Mouse (Mus musculus): Measurements from ENCODE around the gene Meis1.

The Meis1 gene

DNA sequence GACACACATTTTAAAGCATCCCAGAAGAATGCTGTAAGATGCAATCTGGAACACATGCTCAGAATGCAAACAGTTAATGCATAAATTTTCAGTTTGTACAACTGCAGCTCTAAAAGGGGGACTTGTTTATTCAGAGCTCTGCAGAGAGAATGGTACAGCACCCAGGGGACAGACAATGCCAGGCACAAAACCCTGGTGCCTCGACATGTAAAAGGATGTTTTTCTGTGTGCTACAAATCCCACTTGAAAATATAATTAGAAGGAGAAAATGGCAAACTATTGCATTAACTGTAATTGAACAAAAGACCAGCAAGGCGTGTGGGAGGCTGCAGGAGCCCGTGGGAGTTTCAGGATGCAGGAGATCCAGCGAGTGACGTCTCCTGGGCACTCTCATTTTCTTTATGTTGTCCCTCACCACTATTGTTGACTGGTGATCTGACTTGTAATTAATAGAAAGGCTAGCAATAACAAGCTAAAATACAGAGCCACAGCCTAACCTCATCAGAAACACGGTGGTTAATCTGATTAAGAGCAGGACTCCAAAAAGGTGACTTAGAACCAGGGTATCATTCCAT is 29.0 kb downstream of the Meis1 start:
- no peak for DNase-seq (ENCODE audit: low spot score)

DNA sequence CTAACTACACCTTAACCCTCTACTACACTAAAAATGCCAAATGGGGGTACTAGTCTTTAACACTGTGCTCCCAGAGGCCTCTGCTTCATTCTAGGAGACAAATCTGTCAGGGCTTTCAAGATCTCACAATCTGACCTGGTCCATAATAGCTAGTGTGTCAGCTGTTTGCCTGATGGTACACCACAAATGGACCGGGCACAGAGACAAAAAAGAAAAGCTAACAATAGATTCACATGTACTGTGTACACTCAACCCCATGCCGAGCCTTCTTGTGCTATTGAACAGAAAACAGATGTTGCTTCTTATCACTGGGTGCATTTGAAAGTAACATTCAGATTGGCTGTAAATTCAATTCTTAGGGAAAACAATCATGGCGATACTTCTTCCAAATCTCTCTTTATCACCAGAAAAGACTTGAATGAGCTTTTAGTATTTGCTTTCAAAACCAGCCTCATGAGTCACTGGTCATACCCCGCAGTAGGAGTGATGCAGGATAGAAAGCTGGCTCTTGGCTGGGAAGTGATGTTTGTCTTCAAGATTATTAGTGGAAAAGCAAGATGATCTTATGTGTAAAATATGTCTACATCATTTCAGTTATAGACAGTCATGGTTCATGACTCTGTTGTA is 30.0 kb downstream of the Meis1 start:
- no peak for DNase-seq (ENCODE audit: low spot score)

DNA sequence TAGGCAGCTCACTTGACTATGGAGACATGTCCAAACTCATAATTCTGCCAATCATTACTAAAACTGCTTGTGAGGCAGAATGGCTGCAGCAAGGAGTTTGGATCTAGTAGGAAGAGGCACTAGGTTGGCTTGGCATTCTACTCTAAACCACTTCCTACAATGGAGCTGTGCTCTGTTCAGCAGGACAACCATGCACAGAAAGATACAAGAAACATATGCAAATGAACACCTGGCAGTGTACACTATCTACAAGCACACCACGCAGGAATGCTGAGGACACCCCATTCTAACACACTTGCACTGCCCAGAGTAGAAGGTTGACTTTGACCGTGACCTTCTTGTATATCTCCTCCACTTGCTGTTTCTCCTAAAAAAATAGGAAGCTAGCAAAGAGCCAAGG is 35.0 kb downstream of the Meis1 start:
- DNase-seq (ENCODE audit: low spot score) = no peak

DNA sequence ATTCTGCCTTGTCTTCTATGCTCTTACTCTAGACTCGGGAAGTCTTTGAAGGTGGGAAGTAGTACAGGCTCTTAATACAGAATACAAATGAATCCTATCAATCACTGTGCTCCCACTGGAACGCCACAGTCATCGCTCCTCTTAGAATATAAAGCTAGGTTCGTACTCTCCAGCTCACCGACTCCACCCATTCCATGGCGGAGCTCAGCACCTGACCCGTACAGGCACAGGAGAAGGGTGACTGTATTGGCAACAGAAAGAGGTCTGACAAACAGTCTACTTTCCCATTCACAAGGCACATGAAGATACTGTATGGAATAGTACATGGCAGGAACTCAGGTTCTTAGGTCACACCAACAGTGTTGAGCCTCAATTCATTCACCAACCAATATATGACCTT is 35.5 kb downstream of the Meis1 start:
- no peak for DNase-seq (ENCODE audit: low spot score)

DNA sequence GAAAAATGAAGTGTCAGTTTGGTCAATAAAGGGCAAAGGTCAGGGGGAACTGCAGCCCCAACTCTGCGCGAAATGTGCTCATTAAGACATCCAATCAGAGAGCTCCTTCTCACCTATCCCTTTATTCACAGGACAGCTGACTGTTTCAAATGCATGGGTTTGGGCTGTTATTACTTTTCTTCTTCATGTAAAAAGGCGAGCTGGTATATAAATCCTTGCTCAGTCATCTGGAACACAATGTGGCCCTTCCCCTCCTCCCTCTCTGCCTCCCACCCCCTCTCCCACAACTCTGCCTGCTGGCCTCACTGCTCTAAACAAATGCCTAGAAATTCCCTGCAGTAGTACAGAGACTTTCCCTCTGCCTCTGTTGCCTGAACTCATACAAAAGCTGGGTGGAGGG is 36.5 kb downstream of the Meis1 start:
- no peak for DNase-seq (ENCODE audit: low spot score)

DNA sequence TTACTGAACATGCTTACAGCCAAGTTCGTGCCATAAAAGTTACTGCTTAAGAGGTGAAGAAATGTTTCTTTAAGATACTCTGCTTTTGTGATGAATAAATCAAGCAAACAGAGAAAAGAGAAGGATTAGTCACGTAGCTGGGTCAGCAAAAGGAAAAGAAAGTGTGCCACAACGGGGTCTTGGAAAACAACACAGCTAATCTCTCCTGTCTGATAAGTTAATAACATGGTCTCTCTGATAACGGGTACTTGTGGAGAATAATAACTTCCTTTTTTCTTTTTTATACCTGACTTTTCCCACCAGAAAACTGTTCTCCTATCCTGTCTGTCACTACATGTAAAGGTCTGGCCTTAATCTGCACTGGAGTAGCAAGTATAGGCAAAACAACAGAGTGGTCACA is 37.4 kb downstream of the Meis1 start:
- DNase-seq (ENCODE audit: low spot score) = no peak

DNA sequence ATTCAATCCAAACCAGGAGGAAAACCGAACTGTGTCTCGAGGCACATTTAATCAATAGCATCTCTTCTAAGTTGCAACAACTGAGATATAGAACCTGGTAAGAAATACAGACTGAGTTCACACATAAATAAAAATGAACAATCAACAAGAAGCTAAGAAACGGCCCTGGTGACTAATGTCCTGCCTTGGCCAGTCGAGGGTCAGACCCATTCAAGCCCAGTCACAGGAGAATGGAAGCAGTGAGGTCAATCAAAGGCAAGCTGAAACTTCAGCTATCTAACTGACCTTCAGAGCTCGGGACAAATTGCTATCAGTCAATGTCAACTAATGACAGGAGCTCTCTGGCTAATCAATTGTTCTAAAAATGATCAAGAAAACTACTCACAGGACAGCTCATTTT is 38.2 kb downstream of the Meis1 start:
- DNase-seq (ENCODE audit: low spot score) = no peak

DNA sequence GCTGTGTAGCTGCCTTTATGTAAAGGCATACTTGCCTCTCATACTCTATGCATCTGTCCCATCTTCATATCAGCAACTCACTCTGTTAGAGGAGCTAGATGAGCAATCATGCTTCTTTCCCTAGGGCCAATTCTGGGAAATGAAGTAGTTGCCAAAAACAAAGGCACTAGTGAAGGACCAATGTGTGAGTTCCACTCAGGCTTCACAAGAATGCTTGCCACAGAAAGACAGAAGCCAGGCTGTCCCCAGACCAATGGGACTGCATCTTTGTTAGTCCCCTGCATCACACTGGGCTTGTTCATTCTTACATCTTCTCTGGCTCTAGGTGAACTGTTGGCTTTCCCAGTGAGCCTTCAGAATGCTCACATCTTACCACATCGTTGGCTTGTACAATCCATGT is 43.7 kb downstream of the Meis1 start:
- DNase-seq (ENCODE audit: low spot score) = no peak

DNA sequence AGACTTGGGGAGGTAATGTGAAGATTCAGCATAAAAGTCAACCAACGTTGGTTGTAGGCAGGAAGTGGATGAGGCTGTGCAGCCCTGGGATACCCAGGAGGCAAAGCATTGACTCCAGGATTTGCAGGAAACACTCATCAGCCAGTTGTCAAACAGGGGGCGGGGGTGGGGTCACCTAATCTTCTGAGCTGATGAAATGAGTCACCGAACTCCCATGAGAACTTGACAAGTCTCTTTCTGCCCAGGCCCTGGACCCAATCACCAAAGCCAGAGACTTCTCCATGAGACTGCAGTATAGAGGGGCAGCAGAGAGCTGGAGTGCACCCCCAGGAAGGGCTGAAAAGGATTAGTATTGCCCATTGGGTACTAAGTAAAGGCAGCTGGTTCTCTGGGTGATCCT is 45.0 kb downstream of the Meis1 start:
- DNase-seq (ENCODE audit: low spot score) = no peak

DNA sequence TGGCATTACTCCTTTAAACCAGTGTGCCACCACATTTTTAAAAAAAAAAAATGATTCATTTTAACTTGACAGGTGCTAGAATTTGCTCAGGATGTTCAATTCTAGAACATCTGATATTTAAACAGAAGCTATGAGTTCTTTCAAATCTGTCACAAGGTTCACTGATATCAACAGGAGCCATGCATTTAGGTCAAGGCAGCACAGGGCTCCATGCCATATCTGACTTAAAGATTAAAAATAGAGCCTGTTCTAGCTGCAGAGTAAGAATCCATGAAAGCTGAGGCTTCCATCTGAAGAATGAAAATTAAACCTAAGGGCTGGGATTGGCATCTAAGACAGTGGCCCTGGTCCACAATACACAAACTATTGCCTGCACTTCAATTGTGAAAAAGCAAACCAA is 45.8 kb downstream of the Meis1 start:
- no peak for DNase-seq (ENCODE audit: low spot score)

DNA sequence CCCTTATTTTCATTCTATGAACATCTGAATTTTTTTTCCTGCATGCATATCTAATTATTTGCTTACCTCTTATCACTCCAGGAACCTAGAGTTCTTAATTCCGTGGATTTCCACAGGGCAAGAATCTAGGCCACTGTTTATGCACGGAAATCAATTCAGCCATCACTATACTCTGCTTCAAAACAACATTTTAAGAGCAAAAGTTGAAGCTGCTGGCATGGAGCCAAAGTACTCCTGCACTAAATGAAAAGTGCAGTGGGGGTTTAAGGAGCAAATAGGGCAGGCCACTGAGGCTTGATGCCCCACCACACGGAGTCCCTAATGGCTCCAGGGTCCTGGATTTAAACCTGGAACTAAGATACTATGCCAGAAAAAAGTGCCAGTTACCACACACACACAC is 47.2 kb downstream of the Meis1 start:
- DNase-seq (ENCODE audit: low spot score) = no peak

DNA sequence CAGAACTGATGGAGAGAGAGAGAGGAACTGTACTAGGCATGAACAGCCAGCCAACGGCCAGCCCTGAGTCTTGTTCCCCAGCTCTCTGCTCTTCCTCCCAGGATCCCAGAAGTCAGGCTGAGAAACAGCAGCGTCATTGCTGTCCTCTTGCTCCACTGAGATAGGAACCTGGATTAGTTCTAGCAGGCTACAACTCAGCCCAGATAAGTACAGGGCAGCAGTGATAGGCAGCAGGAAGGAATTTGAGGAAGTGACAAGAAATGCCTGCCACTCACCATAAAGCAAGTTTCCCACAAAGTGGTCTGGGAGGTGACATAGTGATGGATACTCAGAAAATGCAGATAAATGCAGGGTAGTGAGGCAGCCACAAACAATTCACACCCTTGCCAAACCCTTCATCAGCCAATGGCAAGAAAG is 48.9 kb downstream of the Meis1 start:
- no peak for DNase-seq (ENCODE audit: low spot score)

DNA sequence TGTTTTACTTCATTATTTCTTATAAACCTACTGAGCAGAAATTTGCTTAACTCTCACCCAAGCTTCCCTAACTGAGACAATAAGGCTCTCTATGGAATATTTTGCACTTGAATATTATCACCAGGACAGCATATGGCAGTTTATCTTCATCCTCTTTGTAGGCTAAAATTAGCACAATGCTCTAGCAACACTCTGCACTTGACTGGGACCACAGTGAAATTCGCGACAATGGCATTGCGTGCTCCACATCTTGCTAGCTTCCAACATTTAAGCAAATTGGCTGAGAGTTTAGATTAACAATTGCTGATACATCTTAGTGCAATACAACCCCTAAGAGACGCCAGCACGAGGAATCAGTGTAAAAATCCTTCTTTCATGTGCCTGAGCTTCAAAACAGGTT is 54.4 kb downstream of the Meis1 start:
- DNase-seq (ENCODE audit: low spot score) = no peak

DNA sequence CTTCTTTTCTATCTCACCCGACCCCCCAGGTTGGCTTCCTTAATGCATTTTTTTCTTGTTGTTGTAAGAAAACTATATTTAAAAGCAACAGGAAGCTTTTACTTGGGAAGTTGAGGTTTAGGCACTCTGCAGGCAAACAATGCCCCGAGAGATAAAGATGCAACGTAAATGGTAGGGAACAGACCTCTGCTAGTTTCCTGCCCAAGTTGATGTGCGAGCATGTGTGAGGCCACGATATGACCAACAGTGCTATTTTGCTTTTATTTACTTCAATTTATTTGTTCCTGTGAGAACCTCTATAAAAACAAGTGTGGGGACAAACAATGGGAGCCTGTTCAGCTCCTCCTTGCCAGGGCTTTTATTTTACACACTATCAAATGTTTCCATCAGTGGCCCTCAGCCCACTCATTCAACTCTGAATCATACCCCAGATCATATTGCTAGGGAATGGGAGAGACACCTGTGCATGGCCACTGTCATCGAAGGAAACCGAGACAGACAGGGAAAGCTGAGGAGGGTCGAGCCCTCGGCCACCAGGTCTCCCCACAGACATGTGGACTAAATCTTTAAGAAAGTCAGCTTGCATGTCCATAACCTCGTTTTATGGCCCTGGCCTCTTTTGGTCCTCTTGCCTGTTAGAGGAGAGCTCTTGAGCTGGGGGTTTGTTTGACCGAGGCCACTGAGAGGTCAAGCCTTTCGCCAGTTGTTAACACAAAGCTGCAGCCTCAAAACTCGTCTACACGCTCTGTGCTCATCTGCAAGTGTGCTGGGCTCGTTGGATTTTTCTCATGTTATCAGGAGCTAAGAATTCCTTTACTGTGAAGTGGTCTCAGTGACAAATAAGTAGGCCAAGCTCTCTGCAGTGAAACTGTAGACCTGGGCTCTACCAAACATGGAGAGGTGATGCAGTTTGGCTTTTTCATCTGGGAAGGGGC is 55.3 kb downstream of the Meis1 start:
- DNase-seq (ENCODE audit: low spot score) = no peak

DNA sequence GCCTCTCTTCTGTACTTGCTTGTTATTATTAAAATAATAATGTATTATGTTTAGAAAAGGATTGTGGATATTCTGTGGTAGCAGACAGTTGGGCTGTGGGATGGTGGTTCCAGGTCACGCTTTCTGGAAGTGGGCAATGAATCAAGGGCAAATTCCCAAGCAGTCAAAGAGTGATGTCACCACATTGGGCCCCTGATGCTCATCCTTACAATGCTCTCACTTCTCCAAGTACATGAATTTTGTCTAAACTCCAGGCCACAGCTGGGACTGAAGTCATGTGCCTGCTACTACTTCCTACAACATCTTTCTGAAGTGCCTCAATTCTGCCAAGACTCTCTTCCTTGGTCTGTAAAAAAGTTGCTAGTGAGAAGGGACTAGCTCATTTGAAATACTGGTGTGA is 59.3 kb downstream of the Meis1 start:
- DNase-seq (ENCODE audit: low spot score) = no peak

DNA sequence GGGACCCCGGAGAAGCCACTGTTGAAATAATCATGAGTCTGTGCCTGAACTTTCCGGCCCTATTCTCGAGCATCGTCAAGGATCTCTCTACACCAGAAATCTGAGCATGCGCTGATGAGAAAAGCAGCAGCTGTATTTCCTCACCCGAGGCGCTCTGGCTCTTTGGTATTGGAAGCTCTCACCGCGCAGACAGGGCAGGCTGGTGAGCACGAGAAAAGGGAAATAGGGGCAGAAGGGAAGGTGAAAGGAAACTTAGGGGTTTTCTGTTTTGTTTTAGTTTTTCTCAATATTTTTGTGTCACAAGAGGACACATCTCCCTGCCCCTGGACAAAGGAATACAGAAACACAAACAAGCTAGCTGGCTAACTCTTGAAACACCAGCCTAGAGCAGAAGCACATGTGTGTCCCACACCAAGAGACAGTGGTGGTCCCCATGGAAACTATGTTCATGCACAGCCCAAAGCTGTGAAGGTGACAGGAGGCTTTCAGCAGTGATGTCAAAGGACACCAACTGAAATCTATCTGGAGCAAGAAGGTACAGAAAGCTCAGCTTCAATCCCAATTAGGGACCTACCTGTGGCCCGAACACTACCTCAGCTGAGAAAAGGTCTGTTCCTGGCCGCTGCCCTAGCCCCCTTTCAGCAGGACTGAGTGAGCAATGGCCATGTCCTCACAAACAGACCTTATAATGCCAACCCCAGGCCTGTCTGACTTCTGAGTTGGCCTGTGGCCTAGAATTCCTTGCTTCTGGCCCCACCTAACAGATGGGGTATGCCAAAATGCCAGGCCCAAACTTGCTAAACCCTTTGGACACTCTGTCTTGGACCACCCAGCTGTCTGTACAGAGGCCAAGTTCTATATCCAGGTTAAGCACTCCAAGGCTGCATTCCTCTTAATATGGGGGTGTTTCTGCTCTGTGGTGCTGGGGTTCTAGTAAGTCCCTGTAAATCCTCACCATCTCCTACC is 60.7 kb downstream of the Meis1 start:
- no peak for DNase-seq (ENCODE audit: low spot score)

DNA sequence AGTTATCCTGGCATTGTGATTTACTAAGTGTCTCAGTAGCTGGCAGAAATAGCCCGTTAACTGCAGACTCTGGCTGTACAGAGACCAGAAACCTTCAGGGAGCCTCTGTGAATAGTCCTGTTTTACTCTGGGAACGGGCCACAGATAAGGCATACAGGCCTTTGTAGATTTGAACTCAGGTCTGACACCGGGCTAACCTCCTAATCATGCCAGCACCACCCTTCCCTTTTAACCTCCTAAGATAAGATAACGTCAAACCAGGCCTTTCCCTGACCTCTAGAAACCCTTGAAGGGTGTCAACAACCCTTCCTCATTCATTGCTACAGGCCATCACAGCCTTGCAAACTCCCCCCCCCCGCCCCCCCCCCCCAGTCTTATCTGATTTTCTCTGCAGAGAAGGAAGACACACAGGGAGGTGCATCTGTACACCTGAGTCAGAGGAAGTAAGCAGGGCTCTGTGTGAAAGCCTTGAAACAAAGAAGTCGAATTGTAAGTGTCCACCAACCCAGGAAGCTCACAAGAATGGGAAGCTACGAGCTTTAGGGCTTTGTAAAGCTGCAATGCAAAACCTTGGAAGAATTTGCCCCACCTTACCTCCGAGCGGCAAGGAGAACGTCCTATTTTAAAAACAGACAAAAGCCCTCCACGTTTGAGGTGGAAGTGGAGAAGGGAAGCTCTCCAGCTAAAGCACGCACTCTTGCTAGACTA is 61.5 kb downstream of the Meis1 start:
- DNase-seq (ENCODE audit: low spot score) = no peak

DNA sequence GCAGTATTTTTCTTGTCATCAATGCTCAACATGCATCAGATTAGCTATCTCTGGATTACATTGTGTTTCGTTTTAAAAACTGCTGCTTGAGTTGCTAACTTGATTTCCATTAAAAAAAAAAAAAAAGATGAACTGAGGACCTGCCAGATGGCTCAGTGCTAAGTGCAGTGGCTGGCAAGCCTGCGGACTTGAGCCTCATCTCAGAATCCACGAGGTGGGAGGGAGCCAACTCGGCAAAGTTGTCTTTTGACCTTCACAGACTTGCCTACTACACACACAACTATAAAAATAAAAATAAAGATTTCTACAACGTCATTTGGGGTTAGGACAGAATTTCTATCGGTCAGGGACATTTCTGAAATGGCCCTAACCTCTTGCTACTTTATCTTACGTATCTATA is 62.8 kb downstream of the Meis1 start:
- DNase-seq (ENCODE audit: low spot score) = no peak

DNA sequence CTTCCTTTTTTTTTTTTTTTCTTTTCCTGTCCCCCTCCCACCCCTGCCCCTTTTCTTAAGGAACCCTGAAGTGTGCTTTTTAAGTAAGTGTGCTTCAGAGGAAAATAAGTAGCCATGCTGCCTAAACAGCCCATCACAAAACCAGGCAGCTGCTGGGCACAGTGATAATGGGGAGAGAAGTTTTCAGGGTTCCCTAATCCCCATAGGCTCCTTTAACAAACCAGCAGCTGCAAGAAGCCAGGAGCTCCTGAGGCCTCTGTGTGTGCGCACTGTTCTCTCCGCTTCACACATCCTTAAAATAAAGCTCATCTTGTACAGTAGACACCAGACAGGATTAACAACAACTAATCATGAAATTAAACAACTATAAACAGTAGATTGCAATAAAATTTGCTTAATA is 63.9 kb downstream of the Meis1 start:
- DNase-seq (ENCODE audit: low spot score) = no peak

DNA sequence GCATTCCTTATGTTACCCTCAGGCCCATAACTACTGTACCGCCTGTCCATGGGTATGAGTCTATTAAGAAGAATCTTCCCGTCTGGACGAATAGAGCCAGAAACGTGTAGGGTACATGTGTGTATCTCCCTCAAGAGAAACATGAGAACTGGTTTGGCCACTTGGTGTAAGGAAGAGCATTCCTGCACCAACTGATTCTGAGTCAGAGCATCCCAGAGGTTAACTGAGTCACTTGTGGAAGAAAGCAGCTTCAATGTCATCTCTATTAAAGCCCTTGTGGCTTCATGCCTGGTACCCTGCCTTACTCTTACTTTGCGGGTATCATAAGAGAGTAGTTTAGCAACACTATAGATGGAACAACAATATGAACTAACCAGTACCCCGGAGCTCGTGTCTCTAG is 64.9 kb downstream of the Meis1 start:
- no peak for DNase-seq (ENCODE audit: low spot score)

DNA sequence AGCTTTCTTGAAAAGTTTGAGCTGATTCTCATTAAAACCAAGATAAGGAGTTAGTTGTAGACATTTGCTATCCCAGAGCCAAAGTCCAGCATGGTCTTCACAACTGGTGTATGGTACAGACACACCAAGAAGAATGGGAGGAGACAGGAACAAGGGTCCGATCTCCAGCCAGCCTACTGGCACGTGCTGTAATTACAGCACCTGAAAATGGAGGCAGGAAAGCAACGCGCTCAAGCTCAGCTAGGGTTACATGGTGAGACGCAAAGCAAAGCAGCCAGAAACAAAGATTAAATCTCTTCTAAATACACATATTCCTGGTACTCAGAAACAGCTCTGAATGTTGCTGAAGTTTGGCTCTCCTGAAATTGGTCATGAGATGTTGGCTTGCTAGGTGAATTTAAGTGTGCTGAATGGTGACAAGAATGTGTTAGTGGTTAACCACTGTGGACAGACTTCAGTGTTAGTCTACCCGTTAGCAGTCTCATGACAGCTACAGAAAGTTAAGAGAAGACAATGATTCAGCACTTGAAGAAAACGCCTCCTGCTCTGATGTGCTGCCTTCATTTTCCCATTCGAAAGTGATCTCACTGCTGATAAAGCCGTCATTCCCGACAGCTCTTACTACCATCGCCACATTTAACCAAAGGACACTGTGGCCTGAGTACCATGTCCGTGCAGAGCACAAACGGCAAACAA is 70.0 kb downstream of the Meis1 start:
- no peak for DNase-seq (ENCODE audit: low spot score)
